Mouse (Mus musculus) A20 (cell line): Measurements from ENCODE around the gene Tll2.

Experiments used
- DNase-seq: peaks from one replicate; pipeline ENCODE4 v3.0.0-alpha.2; 2011; ENCODE audit warnings: low read depth, low spot score

The Tll2 gene

DNA sequence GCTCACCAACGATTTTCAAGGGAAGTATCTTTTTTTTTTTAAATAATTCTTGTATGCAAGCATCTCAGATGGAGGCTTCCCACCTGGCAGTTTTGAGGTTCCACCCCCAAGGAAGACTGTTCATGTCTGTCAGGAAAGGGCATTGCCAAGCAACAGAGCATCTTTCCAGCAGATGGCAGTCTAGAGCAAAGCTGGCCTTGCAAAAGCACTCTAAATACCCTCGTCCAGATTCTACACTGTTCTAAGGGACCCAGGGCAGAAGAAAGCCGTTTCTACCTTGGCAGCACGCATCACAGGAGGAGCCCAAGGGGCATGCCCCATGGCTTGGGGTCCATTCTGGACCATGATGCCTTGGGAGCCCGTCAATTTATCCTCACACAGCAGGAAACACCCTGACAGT, 116.8 kb downstream of the Tll2 start:
- peak; percentile 64 for DNase-seq

DNA sequence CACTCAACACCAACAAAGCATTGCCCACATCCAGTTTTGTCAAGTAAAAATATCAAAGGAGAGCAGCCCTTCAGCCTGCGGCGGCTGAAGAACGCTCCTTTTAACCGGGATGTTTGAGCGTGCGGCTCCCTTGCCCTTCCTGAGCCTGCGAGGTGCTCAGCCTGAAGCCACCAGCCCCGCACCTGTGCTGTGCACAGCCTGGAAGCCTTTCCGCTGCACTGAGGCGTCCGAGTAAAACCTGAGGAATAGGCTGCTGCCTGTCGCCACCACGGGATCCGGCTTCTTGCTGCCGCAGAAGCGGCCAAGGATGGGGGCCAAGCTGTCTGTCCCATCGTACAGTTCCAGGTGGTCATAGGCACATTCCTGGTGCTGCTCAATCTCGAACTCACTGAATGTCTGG, 118.1 kb downstream of the Tll2 start:
- no peak for DNase-seq

DNA sequence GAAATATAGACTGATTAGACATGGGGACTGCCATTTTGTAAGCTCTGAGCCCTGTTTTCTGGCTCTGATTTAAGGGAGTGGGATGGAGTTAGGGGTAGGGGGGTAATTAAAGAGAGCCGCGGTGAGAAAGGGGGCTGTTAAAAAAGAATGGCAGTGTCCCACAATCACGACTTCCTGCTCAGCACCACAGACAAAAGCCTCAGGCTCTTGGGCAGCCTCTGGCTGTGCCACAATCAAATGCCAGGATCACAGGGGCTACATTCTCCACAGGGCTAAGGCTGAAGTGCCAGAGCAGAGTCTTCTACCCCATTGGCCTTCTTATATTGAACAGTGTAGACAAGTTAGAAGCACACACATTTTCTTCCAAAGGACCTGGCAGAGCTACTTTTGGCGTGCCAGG, 118.7 kb downstream of the Tll2 start:
- no peak for DNase-seq

DNA sequence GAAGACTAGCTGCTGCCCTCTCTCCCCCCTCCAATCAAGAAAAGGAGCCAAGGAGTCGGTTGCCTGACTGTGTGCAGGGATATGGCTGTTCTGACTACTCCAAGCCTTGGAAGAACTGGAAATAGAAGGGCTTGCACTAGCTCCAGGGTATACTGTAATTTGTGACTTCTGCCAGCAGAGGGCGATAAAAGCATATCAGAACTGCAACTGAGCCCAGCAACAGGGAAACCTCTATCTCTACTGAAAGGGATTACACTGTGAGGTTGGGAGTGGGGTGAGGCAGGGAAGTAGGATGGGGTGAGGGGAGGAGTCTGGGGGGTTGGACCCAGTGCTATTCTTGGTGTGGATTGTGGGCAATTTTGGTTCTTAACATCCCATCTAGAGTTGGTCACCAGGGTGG, 119.9 kb downstream of the Tll2 start:
- DNase-seq = peak; percentile 68

DNA sequence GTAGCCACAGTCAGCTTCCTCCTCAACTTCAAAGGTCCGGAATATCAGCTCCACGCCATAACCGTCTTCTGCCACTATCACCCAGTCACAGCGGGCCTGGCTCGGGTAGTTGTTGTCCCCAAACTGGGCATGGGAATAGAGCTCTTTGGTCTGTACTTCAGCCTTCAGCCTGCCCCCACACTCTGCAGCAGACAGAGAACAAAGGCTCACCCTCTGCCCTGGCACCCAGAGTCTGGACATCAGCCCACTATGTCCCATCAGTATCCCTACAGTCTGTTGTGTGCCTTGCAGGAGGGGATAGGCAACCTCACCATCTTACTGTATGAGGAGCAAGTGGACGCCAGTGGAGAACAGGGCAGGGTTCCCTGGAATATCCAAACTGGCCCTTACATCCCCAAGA, 120.3 kb downstream of the Tll2 start:
- no peak for DNase-seq

DNA sequence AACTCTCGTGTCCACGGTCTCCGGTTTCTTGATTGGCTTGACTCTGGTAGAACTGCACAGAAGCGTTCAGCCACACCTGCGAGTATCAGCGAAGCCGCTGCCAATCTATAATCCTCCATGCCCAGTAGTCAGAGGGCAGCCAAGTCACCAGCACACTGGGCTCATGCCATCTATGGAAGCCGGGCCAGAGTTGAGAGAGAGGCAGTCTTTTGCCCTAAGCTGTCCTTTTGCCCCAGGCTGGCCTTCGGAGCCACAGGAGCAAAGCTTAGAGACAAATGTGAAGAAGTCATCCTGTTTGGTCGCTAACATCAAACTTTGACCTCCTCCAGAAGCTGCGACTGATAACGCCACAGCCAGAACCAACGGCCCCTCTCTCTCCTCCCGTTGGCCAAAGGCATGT, 123.0 kb downstream of the Tll2 start:
- DNase-seq = no peak

- no peak for DNase-seq
These were observed 125.0 kb downstream of the Tll2 start for GRCm38 (mm10) chr19:41081589-41081988.

GRCm38 (mm10) chr19:41076906-41077305, 129.7 kb downstream of the Tll2 start, which contains the start of gene Opalin:
Gene Opalin (minus strand): TSS chr19:41077113.
- no peak for DNase-seq

DNA sequence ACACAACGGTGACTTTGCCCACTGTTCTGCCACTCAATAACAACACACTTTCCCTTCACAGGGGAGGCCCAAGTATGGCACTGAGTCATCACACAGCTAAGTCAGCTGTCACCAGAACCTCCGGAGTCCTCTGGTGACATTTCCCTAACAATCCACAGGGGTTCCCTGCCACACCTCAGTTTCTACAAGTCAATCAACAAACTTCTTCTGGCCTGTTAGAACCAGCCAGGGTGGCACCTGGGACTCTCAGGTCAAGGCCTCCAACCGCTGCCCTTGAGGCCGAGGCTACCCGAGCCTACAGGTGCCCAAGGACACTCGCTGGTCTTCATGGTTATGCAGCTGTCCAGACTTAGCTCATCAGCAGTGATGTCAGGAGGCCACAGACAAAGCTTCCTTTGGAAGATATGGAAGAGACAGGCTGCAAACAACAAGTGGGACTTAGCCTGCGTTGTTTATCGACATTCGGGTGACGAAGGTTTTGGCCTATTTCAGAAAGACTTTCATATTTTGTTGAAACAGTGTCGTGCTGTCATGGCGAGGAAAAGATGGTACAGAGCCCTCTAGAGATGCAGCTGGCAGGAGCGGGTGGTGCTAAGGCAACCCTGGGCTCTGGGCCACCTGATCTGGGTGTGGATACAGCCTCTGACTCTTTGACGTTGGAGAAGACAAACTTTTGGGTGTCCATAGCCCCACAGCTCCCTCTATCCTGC, 132.7 kb downstream of the Tll2 start:
- DNase-seq = no peak

- DNase-seq = peak; percentile 89
These were observed 135.1 kb downstream of the Tll2 start for GRCm38 (mm10) chr19:41071500-41071899.

GRCm38 (mm10) chr19:41054702-41055101, 151.9 kb downstream of the Tll2 start:
- DNase-seq = no peak

- DNase-seq = peak; percentile 69
These were observed 153.1 kb downstream of the Tll2 start for GRCm38 (mm10) chr19:41053530-41053929.

GRCm38 (mm10) chr19:41052247-41052646, 154.4 kb downstream of the Tll2 start:
- no peak for DNase-seq

DNA sequence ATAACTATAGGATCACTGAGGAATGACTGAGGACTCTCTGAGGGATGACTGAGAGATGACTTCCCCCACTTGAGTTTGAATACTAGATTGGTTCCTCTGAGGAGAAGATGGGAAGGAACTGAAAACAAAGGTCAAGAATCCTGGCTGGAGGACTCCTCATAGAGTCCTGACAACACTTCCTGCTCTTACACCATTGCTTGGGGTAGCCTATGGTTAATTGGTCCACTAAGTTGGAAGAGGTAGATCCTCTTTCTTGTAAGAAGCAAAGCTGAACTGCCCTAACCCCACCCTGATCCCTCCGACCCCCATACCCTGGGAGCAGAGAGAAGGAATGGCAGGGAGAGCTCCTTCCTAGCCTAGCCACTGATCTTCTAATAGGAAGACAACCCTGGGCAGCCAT, 154.9 kb downstream of the Tll2 start:
- DNase-seq = no peak

DNA sequence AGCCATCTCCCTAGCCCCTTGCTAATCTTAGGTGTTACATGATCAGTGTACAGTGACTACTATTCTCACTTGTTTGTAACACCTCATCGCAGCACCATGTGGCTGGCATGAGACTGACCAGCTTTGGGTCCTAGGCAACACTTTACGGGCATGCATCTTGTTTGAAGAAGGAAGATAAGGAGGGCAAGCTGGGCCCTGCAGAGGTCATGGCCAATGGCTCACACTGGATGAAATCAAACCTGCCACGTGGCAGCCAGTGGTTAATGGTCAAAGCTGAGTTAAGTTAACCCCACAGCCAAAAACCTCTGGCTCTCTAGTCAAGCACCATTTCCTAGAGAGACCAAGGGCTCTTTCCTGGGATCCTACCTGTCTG, 158.5 kb downstream of the Tll2 start:
- no peak for DNase-seq

- no peak for DNase-seq
These were observed 159.0 kb downstream of the Tll2 start for GRCm38 (mm10) chr19:41047437-41048186.

- no peak for DNase-seq
These were observed 161.4 kb downstream of the Tll2 start for GRCm38 (mm10) chr19:41045091-41045770.

DNA sequence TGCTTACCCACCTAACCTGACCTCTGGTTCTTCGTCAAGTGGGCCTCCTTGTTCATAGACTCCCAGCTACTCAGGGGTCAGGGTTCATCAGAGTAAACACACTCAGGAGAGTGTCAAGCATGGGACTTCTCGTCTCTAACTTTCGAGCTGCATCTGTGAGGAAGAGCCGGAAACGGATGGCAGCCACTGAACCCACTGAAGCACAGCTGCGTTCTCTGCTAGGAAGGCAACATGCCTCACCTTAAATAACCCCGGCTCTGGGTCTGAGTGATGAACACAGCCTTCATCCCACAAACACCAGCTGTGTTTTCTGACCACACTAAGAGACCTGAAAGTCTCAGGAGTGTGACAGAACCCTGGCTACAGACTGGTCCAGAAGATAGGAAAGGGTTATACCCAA, 167.5 kb downstream of the Tll2 start:
- DNase-seq = peak; percentile 35

DNA sequence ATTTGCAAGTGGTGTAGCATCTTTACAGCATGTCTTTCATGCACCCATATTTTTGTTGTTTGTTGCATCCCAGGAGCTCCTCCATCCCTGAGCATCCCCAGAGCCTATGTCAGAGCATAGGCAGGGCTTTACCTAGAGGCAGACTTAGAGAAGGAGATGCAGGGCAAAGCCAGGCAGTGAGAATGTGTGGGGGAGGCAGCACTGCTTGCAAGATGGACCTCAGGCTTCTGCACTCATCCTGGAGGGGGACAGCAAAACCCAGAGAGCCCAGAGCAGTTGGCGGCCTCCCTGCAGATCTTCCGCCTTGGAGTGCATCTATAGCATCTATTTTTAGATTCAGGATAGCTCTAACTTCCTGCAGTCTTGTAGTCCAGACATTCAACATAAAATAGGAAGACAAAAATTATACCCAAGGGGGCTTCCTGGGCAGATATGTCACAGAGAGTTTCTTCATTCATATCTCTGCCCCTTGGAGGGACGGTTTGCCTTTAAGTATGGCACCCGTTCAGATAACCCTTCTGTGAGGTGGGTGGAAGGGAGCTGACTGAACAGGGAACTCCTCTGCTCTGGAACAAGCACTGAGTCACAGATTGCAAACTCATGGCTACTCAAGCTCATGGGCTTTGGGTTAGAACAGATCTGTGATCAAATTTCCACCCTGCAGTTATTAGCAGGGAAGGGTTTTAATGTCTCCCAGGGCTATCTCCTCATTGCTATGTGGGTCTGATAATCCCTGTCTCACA, 170.7 kb downstream of the Tll2 start:
- DNase-seq = no peak
